Mouse (Mus musculus): ENCODE measurements around the gene 4930550C14Rik. TPM values are rescaled to one million over a fixed set of nuclear protein-coding genes. Genes with fewer than 3 reads are reported as not detected.

Gene 4930550C14Rik
- polyA plus RNA-seq, 1 experiment from 2014 or later, result 0.30 TPM

- no peak overlapping the region for H3K4me2 ChIP-seq (ENCODE audit: low read length)
- no peak for ATAC-seq
- no peaks in the 10 kb centered on the region for H3K4me1 ChIP-seq (replicated peaks; ENCODE audit: control insufficient read depth, insufficient read depth, low read length)
- no peak overlapping the region for H3K4me3 ChIP-seq (replicated peaks; ENCODE audit: low read length)
- no peak overlapping the region for H3K27ac ChIP-seq (ENCODE audit: low read length)
- no peaks in the 10 kb centered on the region for H3K9me3 ChIP-seq (ENCODE audit: control insufficient read depth, low read length)
- WGBS, result 81% methylated on average over 9 of the region's 9 CpGs
- H3K36me3 ChIP-seq (ENCODE audit: control insufficient read depth, insufficient read depth), result no peaks in the 10 kb centered on the region
- no peaks in the 10 kb centered on the region for H3K27me3 ChIP-seq (replicated peaks; ENCODE audit: control insufficient read depth, insufficient read depth, low read length)
- no peak overlapping the region for H3K9ac ChIP-seq (replicated peaks; ENCODE audit: low read depth, low read length)
These were observed 20.2 kb downstream of the 4930550C14Rik start for GRCm38 (mm10) chr9:53422133-53422896.

GRCm38 (mm10) chr9:53426726-53427125 lies 24.6 kb downstream of the 4930550C14Rik start:
- no peaks in the 10 kb centered on the region for H3K36me3 ChIP-seq (ENCODE audit: control insufficient read depth, insufficient read depth)
- H3K4me1 ChIP-seq (replicated peaks; ENCODE audit: control insufficient read depth, insufficient read depth, low read length), result no peaks in the 10 kb centered on the region

GRCm38 (mm10) chr9:53427638-53428037 lies 25.5 kb downstream of the 4930550C14Rik start:
- 77% methylated on average over 3 of the region's 3 CpGs for WGBS
- Histone ChIP-seq H3K36me3 (ENCODE audit: control insufficient read depth, insufficient read depth) (no peaks in the 10 kb centered on the region), H3K27ac (ENCODE audit: low read length) (no peak overlapping the region), H3K4me1 (replicated peaks; ENCODE audit: control insufficient read depth, insufficient read depth, low read length) (no peaks in the 10 kb centered on the region), H3K9me3 (ENCODE audit: control insufficient read depth, low read length) (no peaks in the 10 kb centered on the region), H3K27me3 (replicated peaks; ENCODE audit: control insufficient read depth, insufficient read depth, low read length) (no peaks in the 10 kb centered on the region), H3K4me2 (ENCODE audit: low read length) (no peak overlapping the region), H3K4me3 (replicated peaks; ENCODE audit: low read length) (no peak overlapping the region), H3K9ac (replicated peaks; ENCODE audit: low read depth, low read length) (no peak overlapping the region)
- no peak for ATAC-seq

More at GRCm38 (mm10) chr9:53426726-53427125, 24.6 kb downstream of the 4930550C14Rik start:
- Histone ChIP-seq H3K4me2 (ENCODE audit: low read length) (no peak overlapping the region), H3K27ac (ENCODE audit: low read length) (no peak overlapping the region), H3K27me3 (replicated peaks; ENCODE audit: control insufficient read depth, insufficient read depth, low read length) (no peaks in the 10 kb centered on the region), H3K9me3 (ENCODE audit: control insufficient read depth, low read length) (no peaks in the 10 kb centered on the region), H3K4me3 (replicated peaks; ENCODE audit: low read length) (no peak overlapping the region), H3K9ac (replicated peaks; ENCODE audit: low read depth, low read length) (no peak overlapping the region)
- ATAC-seq, result no peak
- WGBS, result 89% methylated on average over 3 of the region's 3 CpGs

GRCm38 (mm10) chr9:53435830-53436570 lies 33.9 kb downstream of the 4930550C14Rik start:
- no peaks in the 10 kb centered on the region for H3K9me3 ChIP-seq (ENCODE audit: control insufficient read depth, low read length)
- H3K27ac ChIP-seq (ENCODE audit: low read length), result no peak overlapping the region
- H3K4me3 ChIP-seq (replicated peaks; ENCODE audit: low read length), result no peak overlapping the region
- H3K4me1 ChIP-seq (replicated peaks; ENCODE audit: control insufficient read depth, insufficient read depth, low read length), result no peaks in the 10 kb centered on the region
- no peaks in the 10 kb centered on the region for H3K36me3 ChIP-seq (ENCODE audit: control insufficient read depth, insufficient read depth)
- no peaks in the 10 kb centered on the region for H3K27me3 ChIP-seq (replicated peaks; ENCODE audit: control insufficient read depth, insufficient read depth, low read length)
- ATAC-seq, result no peak
- no peak overlapping the region for H3K4me2 ChIP-seq (ENCODE audit: low read length)
- WGBS, result 91% methylated on average over 14 of the region's 14 CpGs
- no peak overlapping the region for H3K9ac ChIP-seq (replicated peaks; ENCODE audit: low read depth, low read length)

GRCm38 (mm10) chr9:53450609-53451008 lies 48.5 kb downstream of the 4930550C14Rik start:
- ATAC-seq, result no peak
- no peak overlapping the region for H3K4me2 ChIP-seq (ENCODE audit: low read length)
- no peak overlapping the region for H3K4me3 ChIP-seq (replicated peaks; ENCODE audit: low read length)
- H3K4me1 ChIP-seq (replicated peaks; ENCODE audit: control insufficient read depth, insufficient read depth, low read length), result no peaks in the 10 kb centered on the region
- H3K9me3 ChIP-seq (ENCODE audit: control insufficient read depth, low read length), result no peaks in the 10 kb centered on the region
- no peaks in the 10 kb centered on the region for H3K27me3 ChIP-seq (replicated peaks; ENCODE audit: control insufficient read depth, insufficient read depth, low read length)
- H3K9ac ChIP-seq (replicated peaks; ENCODE audit: low read depth, low read length), result no peak overlapping the region
- WGBS, result 97% methylated on average over 1 of the region's 1 CpGs
- H3K27ac ChIP-seq (ENCODE audit: low read length), result no peak overlapping the region
- peaks cover 14% of the 10 kb centered on the region for H3K36me3 ChIP-seq (ENCODE audit: control insufficient read depth, insufficient read depth)

GRCm38 (mm10) chr9:53452038-53452437 lies 49.9 kb downstream of the 4930550C14Rik start:
- Histone ChIP-seq H3K9ac (replicated peaks; ENCODE audit: low read depth, low read length) (no peak overlapping the region), H3K27ac (ENCODE audit: low read length) (no peak overlapping the region), H3K9me3 (ENCODE audit: control insufficient read depth, low read length) (no peaks in the 10 kb centered on the region), H3K4me2 (ENCODE audit: low read length) (no peak overlapping the region), H3K27me3 (replicated peaks; ENCODE audit: control insufficient read depth, insufficient read depth, low read length) (no peaks in the 10 kb centered on the region), H3K4me3 (replicated peaks; ENCODE audit: low read length) (no peak overlapping the region), H3K4me1 (replicated peaks; ENCODE audit: control insufficient read depth, insufficient read depth, low read length) (no peaks in the 10 kb centered on the region), H3K36me3 (ENCODE audit: control insufficient read depth, insufficient read depth) (peaks cover 9% of the 10 kb centered on the region)
- ATAC-seq, result no peak
- WGBS, result 96% methylated on average over 2 of the region's 2 CpGs

- 79% methylated on average over 9 of the region's 9 CpGs for WGBS
- no peak overlapping the region for H3K4me2 ChIP-seq (ENCODE audit: low read length)
- H3K4me1 ChIP-seq (replicated peaks; ENCODE audit: control insufficient read depth, insufficient read depth, low read length), result no peaks in the 10 kb centered on the region
- ATAC-seq, result no peak
- no peak overlapping the region for H3K9ac ChIP-seq (replicated peaks; ENCODE audit: low read depth, low read length)
- no peak overlapping the region for H3K27ac ChIP-seq (ENCODE audit: low read length)
- H3K27me3 ChIP-seq (replicated peaks; ENCODE audit: control insufficient read depth, insufficient read depth, low read length), result no peaks in the 10 kb centered on the region
- H3K36me3 ChIP-seq (ENCODE audit: control insufficient read depth, insufficient read depth), result peaks cover 7% of the 10 kb centered on the region; the same call in 1 of the 2 replicates
- H3K4me3 ChIP-seq (replicated peaks; ENCODE audit: low read length), result no peak overlapping the region
- no peaks in the 10 kb centered on the region for H3K9me3 ChIP-seq (ENCODE audit: control insufficient read depth, low read length)
These were observed 70.8 kb downstream of the 4930550C14Rik start for GRCm38 (mm10) chr9:53472806-53473518.

All from forebrain, embryonic 16.5 days (tissue).